Mouse (Mus musculus) ES-E14 (cell line): ENCODE measurements at regions not wholly inside any gene's neighbourhood (a gene's known extent, or its start where the extent isn't known, plus 50 kb on each side); places are given as distances from the start of the nearest gene placed in this dataset.

Source experiments
- CHD2 ChIP-seq: IDR thresholded peaks from 2 replicates; pipeline ENCODE4 v1.6.1; 2014; ENCODE audit warnings: mild to moderate bottlenecking, low read depth, low read length, inconsistent platforms
- HCFC1 ChIP-seq: IDR thresholded peaks from 2 replicates; pipeline ENCODE4 v1.6.1; 2012; ENCODE audit warnings: low read length, inconsistent platforms, borderline replicate concordance; ENCODE audit not compliant: insufficient read depth
- MAFK ChIP-seq: IDR thresholded peaks from 2 replicates; pipeline ENCODE4 v1.6.1; 2014; ENCODE audit warnings: mild to moderate bottlenecking, low read depth, low read length, inconsistent platforms; ENCODE audit not compliant: insufficient read depth
- ZC3H11A ChIP-seq: IDR thresholded peaks from 2 replicates; pipeline ENCODE4 v1.6.1; 2012; ENCODE audit warnings: low read depth, mild to moderate bottlenecking, inconsistent platforms, low read length, borderline replicate concordance

- TF ChIP-seq HCFC1 = no peak
- TF ChIP-seq CHD2 = no peak
- no peak for TF ChIP-seq MAFK
- TF ChIP-seq ZC3H11A = no peak
Measured at GRCm38 (mm10) chr5:133449926-133450325, 649.6 kb upstream of the Castor2 start.
